Comparison of ENCODE assay signal across 20 mouse cellular contexts in genomic region chr10:121301868-121302267, GRCm38 (mm10). TPM values are rescaled to one million over a fixed set of nuclear protein-coding genes. Genes with fewer than 3 reads are reported as not detected.
DNase-seq lines count a peak whose midpoint lies in the region; ATAC-seq and TF ChIP-seq lines count a peak whose summit lies in the region.
"Had no signal": no experiment of that assay in that cellular context is flagged by ENCODE, and none has a peak within 500 bp of the region (broad histone marks: within the 10 kb centered on the region; RNA-seq: fewer than 3 reads in every experiment).

No protein-coding gene starts in this region.

- H3K4me3 ChIP-seq in left cerebral cortex, adult 2 months = no peak overlapping the region
- H3K4me3 ChIP-seq: forebrain, embryonic 13.5 days; heart, embryonic 12.5 days; hindbrain, embryonic 12.5 days; kidney, embryonic 15.5 days; midbrain, embryonic 13.5 days; neural tube, embryonic 12.5 days had no signal

- TF ChIP-seq CTCF in left cerebral cortex, adult 2 months (IDR thresholded peaks at IDR 0.05) = peak; percentile 41

- no peak overlapping the region for H3K27ac ChIP-seq in left cerebral cortex, adult 2 months
- H3K27ac ChIP-seq: forebrain, embryonic 13.5 days; hindbrain, embryonic 12.5 days; kidney, embryonic 15.5 days; midbrain, embryonic 13.5 days; neural tube, embryonic 12.5 days had no signal

- intact Hi-C loops in left cerebral cortex, adult 2 months (cut with DNase I) = loop anchor here (10.0 kb wide), 1 partner anchor 173 kb away; the partner anchor contains the start of gene Rassf3

- no peak for ATAC-seq in granulocyte monocyte progenitor cell, adult 5-6 weeks (replicated peaks; ENCODE audit: poor library complexity, severe bottlenecking)
- ATAC-seq: CD4-positive, CD25-positive, alpha-beta regulatory T cell, adult 4 months; forebrain, embryonic 13.5 days; midbrain, embryonic 13.5 days had no signal

- DNase-seq in cerebellum, postnatal 10 days = peak; percentile 65 to 71
- DNase-seq in cerebellum, adult 11 months = no peak
- peak in 1 of 2 experiments; percentile 18 for DNase-seq in left cerebral cortex, adult 2 months (ENCODE audit: extremely low spot score in 1 of 2, low spot score in 2 of 2)
- DNase-seq in left cerebral cortex, adult 8-10 months (ENCODE audit: low spot score in 2 of 2) = no peak
- peak; percentile 25 for DNase-seq in thymus, postnatal 14 days
- no peak for DNase-seq in thymus, adult 18-20 months
- DNase-seq: adrenal gland, postnatal 36 days; cerebellum, adult 2 months; heart, postnatal 10 days; kidney, adult 11 months; right cerebral cortex, postnatal 25 days; thymus, postnatal 36 days had no signal

RNA-seq across cellular contexts. Expression of gene Tbc1d30, which starts 49.2 kb away (rescaled TPM):
- 10 to 100 TPM; 88.1 to 91.0 TPM for total RNA-seq in left cerebral cortex, adult 2 months (2021)
- 10 to 100 TPM; 80.6 to 89.9 (median 82.3) TPM for total RNA-seq in left cerebral cortex, adult 8-10 months (2022)
- total RNA-seq in granulocyte monocyte progenitor cell, adult 5-6 weeks (2014; fragmentation: Nextera tagmentation) = not detected in 2 replicates
- total RNA-seq in granulocyte monocyte progenitor cell, adult 5-6 weeks (2017) = 2.6 and 7.3 TPM in 2 replicates

Comparison
In these comparisons a context has a peak if more than half of its experiments do, and no peak if none do; other contexts are left out.
1. DNase-seq: peak in cerebellum, postnatal 10 days (2 of 2) and thymus, postnatal 14 days (single experiment); none in cerebellum, adult 11 months (single experiment), left cerebral cortex, adult 8-10 months (0 of 2) and thymus, adult 18-20 months (0 of 2).
2. RNA of gene Tbc1d30, which starts 49.2 kb away (total RNA-seq): 88.1 to 91.0 TPM in left cerebral cortex, adult 2 months and 80.6 to 89.9 TPM in left cerebral cortex, adult 8-10 months; 2.6 to 7.3 TPM in granulocyte monocyte progenitor cell, adult 5-6 weeks; every median in the first group is over 4 times any median in the second.